Mouse (Mus musculus): ENCODE results near the gene Nrl. TPM values are rescaled to one million over a fixed set of nuclear protein-coding genes. Genes with fewer than 3 reads are reported as not detected.

Gene Nrl
- not detected in 2 replicates for polyA plus RNA-seq (2015; fragmentation: Nextera tagmentation; extraction: Ambion mirVana)

DNA sequence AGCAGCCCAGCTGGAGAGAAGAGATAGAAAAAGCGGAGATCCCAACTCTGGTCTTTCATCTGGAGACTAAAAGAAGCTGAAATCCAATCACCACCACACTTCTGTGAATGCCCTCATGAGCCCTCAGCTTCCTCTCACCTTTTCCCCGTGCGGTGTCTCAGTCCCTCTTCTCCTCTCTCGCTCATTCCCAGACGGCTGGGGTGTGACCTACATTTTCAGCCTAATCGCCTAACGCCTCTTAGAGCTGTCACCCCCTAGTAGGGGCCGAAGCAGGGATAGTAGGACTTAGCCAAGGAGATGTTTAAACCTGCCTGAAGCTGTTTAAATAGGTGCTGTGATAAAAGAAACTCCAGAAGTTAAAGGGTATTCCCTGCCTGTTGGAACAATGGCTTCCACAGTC is at the start of gene Nrl:
Nrl (minus strand) TSS at position 197 of the 400 bp plus-strand sequence.
- H3K27me3 ChIP-seq, result peaks cover 42% of the 10 kb centered on the region
- no peak within 1 kb of the TSS for H3K27ac ChIP-seq (replicated peaks)
- H3K4me2 ChIP-seq (replicated peaks), result no peak within 1 kb of the TSS
- H3K9me3 ChIP-seq (replicated peaks), result no peaks in the 10 kb centered on the region
- H3K9ac ChIP-seq, result no peak within 1 kb of the TSS
- no peak within 1 kb of the TSS for H3K4me3 ChIP-seq (replicated peaks)
- ATAC-seq (ENCODE audit: insufficient number of reproducible peaks, low FRiP score, low TSS enrichment, low read depth), result no peak
- H3K4me1 ChIP-seq, result peaks cover 10% of the 10 kb centered on the region
- 31% methylated on average over 8 of the region's 8 CpGs for WGBS
- H3K36me3 ChIP-seq, result no peaks in the 10 kb centered on the region

GRCm38 (mm10) chr14:55571760-55572159 is 47.0 kb upstream of the Nrl start:
- Histone ChIP-seq H3K36me3 (peaks cover 33% of the 10 kb centered on the region), H3K27ac (replicated peaks) (no peak overlapping the region), H3K9ac (no peak overlapping the region), H3K4me2 (replicated peaks) (no peak overlapping the region), H3K27me3 (no peaks in the 10 kb centered on the region), H3K4me3 (replicated peaks) (no peak overlapping the region), H3K9me3 (replicated peaks) (no peaks in the 10 kb centered on the region), H3K4me1 (0 out of 2 replicates have a peak, but pooled peaks cover 7% of the 10 kb centered on the region)
- ATAC-seq (ENCODE audit: insufficient number of reproducible peaks, low FRiP score, low TSS enrichment, low read depth), result no peak

DNA sequence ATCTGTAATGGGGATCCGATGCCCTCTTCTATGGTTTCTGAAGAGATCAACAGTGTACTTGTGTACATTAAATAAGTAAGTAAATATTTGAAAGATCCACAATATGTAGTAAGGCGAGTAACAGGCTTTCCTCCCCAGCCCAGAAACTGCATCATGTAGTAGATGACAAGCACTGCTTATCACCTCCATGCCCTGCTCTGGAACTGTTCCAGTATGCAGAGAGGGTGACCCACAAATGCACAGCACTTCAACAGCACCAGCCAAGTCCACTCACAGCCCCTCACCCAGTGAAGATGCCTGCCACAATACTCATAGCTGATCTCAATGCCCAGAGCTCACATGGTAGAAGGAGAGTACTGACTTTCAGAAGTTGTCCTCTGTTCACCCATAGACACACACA is 45.8 kb upstream of the Nrl start:
- peaks cover 45% of the 10 kb centered on the region for H3K36me3 ChIP-seq

DNA sequence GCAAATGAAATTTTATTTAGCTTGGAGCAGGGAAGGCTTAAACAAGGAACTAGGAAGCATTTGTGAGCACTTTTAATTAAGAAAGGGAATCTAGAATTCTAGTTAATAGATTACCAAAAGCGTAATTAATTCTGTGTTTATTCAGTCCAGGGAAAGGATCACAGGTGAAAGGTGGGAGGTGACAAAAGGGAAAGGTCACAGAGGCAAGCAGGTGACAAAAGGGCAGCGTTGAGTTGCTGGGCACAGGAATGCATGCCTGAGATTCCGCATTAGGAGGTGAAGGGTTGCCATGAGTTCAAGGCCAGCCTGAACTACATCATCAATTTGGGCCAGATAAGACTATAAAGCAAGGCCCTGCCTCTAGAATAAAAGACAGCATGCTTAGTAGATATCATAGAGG is 42.7 kb upstream of the Nrl start:
- Histone ChIP-seq H3K4me1 (no peaks in the 10 kb centered on the region), H3K27ac (replicated peaks) (no peak overlapping the region), H3K9me3 (replicated peaks) (no peaks in the 10 kb centered on the region), H3K4me2 (replicated peaks) (no peak overlapping the region), H3K4me3 (replicated peaks) (no peak overlapping the region), H3K27me3 (no peaks in the 10 kb centered on the region), H3K36me3 (peaks cover 73% of the 10 kb centered on the region), H3K9ac (no peak overlapping the region)
- no peak for ATAC-seq (ENCODE audit: insufficient number of reproducible peaks, low FRiP score, low TSS enrichment, low read depth)
- 83% methylated on average over 3 of the region's 3 CpGs for WGBS

More for the DNA sequence above, 45.8 kb upstream of the Nrl start:
- Histone ChIP-seq H3K27ac (replicated peaks) (no peak overlapping the region), H3K9ac (no peak overlapping the region), H3K4me3 (replicated peaks) (no peak overlapping the region), H3K4me1 (0 out of 2 replicates have a peak, but pooled peaks cover 3% of the 10 kb centered on the region), H3K4me2 (replicated peaks) (no peak overlapping the region), H3K9me3 (replicated peaks) (no peaks in the 10 kb centered on the region), H3K27me3 (no peaks in the 10 kb centered on the region)
- WGBS, result 92% methylated on average over 2 of the region's 2 CpGs
- no peak for ATAC-seq (ENCODE audit: insufficient number of reproducible peaks, low FRiP score, low TSS enrichment, low read depth)

GRCm38 (mm10) chr14:55565748-55566147 is 41.0 kb upstream of the Nrl start:
- Histone ChIP-seq H3K4me3 (replicated peaks) (no peak overlapping the region), H3K9me3 (replicated peaks) (no peaks in the 10 kb centered on the region), H3K9ac (no peak overlapping the region), H3K27me3 (no peaks in the 10 kb centered on the region), H3K4me2 (replicated peaks) (no peak overlapping the region), H3K4me1 (peaks cover 14% of the 10 kb centered on the region), H3K27ac (replicated peaks) (no peak overlapping the region), H3K36me3 (peaks cover 73% of the 10 kb centered on the region)
- WGBS, result 84% methylated on average over 3 of the region's 3 CpGs
- ATAC-seq (ENCODE audit: insufficient number of reproducible peaks, low FRiP score, low TSS enrichment, low read depth), result no peak

- WGBS, result 82% methylated on average over 11 of the region's 11 CpGs
- H3K27me3 ChIP-seq, result no peaks in the 10 kb centered on the region
- H3K9ac ChIP-seq, result no peak overlapping the region
- H3K9me3 ChIP-seq (replicated peaks), result no peaks in the 10 kb centered on the region
- H3K4me3 ChIP-seq (replicated peaks), result no peak overlapping the region
- peaks cover 55% of the 10 kb centered on the region for H3K36me3 ChIP-seq
- peaks cover 14% of the 10 kb centered on the region for H3K4me1 ChIP-seq
- H3K27ac ChIP-seq (replicated peaks), result no peak overlapping the region
- ATAC-seq (ENCODE audit: insufficient number of reproducible peaks, low FRiP score, low TSS enrichment, low read depth), result no peak
- H3K4me2 ChIP-seq (replicated peaks), result no peak overlapping the region
These were observed 38.5 kb upstream of the Nrl start for GRCm38 (mm10) chr14:55563249-55563648.

- H3K9me3 ChIP-seq (replicated peaks), result no peaks in the 10 kb centered on the region
- H3K9ac ChIP-seq, result no peak overlapping the region
- H3K27ac ChIP-seq (replicated peaks), result no peak overlapping the region
- WGBS, result 68% methylated on average over 10 of the region's 10 CpGs
- no peaks in the 10 kb centered on the region for H3K27me3 ChIP-seq
- ATAC-seq (ENCODE audit: insufficient number of reproducible peaks, low FRiP score, low TSS enrichment, low read depth), result no peak
- H3K4me3 ChIP-seq (replicated peaks), result no peak overlapping the region
- H3K36me3 ChIP-seq, result peaks cover 41% of the 10 kb centered on the region
- peaks cover 14% of the 10 kb centered on the region for H3K4me1 ChIP-seq
- peak overlapping the region; percentile 83; the same call in 1 of the 2 replicates for H3K4me2 ChIP-seq (replicated peaks)
These were observed 37.1 kb upstream of the Nrl start for GRCm38 (mm10) chr14:55561860-55562259.

DNA sequence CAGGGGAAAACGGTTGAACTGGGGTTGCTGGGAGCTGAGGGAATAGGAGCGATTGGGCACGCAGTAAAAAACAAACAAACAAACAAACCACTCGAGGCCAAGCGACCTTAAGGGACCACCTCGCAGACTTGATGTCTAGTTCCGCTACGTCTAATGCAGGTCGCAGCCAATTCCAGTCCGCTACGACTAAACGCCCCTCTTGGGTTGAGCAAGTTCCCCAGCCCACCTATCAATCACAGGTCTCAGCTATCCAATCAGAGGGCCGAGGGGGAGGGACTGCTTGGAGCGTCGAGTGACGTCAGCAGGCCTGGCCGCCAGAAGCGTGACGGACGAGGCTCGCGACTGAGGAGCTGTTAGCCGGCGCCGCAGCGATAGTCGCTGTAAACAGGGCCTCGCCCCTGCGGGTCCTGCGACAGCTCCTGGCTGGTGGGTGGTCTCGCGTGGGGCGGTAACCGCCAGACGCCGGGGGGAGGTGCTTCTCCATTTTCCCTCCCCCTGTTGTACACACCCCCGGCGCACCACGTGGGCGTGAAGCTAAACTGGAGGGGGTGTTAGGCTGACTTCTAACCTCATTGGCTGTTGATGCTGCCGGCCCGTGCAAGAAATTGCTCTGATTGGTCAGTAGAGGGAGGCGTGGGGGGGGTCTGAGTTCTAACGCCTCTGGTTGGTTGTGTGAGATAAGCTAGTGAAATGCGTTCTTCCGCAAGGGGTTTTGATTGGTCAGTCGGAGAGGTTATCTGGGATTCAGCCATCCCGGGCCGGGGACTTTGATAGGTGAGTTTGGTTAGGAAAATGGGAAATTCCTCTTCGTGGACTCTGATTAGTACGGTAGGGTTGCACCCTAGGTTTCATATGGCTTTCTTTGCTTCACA is 35.7 kb upstream of the Nrl start, which contains the start of gene A730061H03Rik:
A730061H03Rik (minus strand) TSS at position 205 of the 872 bp plus-strand sequence.
- peaks cover 14% of the 10 kb centered on the region for H3K4me1 ChIP-seq
- H3K9ac ChIP-seq, result peak within 1 kb of the TSS; percentile 86
- no peaks in the 10 kb centered on the region for H3K9me3 ChIP-seq (replicated peaks)
- H3K27ac ChIP-seq (replicated peaks), result peak within 1 kb of the TSS; percentile 98
- H3K4me3 ChIP-seq (replicated peaks), result peak within 1 kb of the TSS; percentile 71
- ATAC-seq (ENCODE audit: insufficient number of reproducible peaks, low FRiP score, low TSS enrichment, low read depth), result peak; percentile 96
- under 1% methylated on average over 51 of the region's 51 CpGs for WGBS
- H3K27me3 ChIP-seq, result no peaks in the 10 kb centered on the region
- peaks cover 27% of the 10 kb centered on the region for H3K36me3 ChIP-seq
- peak within 1 kb of the TSS; percentile 83 for H3K4me2 ChIP-seq (replicated peaks)

DNA sequence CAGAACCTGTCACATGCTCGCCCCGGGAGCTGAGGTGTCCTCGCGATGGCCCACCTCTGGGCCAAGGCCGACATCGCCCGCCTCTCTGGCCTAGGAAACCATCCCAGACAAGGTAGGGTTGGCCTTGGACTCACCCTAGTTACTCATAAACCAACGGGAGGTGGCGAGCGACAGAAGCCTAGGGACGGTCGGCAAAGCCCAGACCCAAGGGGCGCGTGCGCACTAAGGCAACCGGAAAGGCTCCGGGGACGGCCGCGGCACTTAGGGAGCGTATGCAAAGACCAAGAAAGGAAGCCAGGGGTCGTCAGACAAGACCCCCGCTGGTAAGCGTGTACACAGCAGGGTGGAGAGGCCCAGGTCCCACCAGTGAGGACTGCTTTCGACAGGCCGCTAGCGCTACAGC is 35.0 kb upstream of the Nrl start, which contains the start of gene Dcaf11:
Dcaf11 (plus strand) TSS at position 208 of the 403 bp plus-strand sequence.
- H3K4me2 ChIP-seq (replicated peaks), result peak within 1 kb of the TSS; percentile 83
- peak within 1 kb of the TSS; percentile 71 for H3K4me3 ChIP-seq (replicated peaks)
- peaks cover 14% of the 10 kb centered on the region for H3K4me1 ChIP-seq
- under 1% methylated on average over 27 of the region's 27 CpGs for WGBS
- ATAC-seq (ENCODE audit: insufficient number of reproducible peaks, low FRiP score, low TSS enrichment, low read depth), result peak; percentile 79
- peaks cover 21% of the 10 kb centered on the region for H3K36me3 ChIP-seq
- peak within 1 kb of the TSS; percentile 86 for H3K9ac ChIP-seq
- H3K27ac ChIP-seq (replicated peaks), result peak within 1 kb of the TSS; percentile 98
- H3K9me3 ChIP-seq (replicated peaks), result no peaks in the 10 kb centered on the region
- H3K27me3 ChIP-seq, result no peaks in the 10 kb centered on the region

- H3K9ac ChIP-seq, result no peak overlapping the region
- H3K27me3 ChIP-seq, result no peaks in the 10 kb centered on the region
- WGBS, result 52% methylated on average over 6 of the region's 6 CpGs
- peak overlapping the region; percentile 71 for H3K4me3 ChIP-seq (replicated peaks)
- ATAC-seq (ENCODE audit: insufficient number of reproducible peaks, low FRiP score, low TSS enrichment, low read depth), result no peak
- H3K27ac ChIP-seq (replicated peaks), result no peak overlapping the region
- H3K4me2 ChIP-seq (replicated peaks), result peak overlapping the region; percentile 83
- peaks cover 11% of the 10 kb centered on the region for H3K36me3 ChIP-seq
- no peaks in the 10 kb centered on the region for H3K9me3 ChIP-seq (replicated peaks)
- peaks cover 14% of the 10 kb centered on the region for H3K4me1 ChIP-seq
These were observed 34.1 kb upstream of the Nrl start for GRCm38 (mm10) chr14:55558740-55559448.

DNA sequence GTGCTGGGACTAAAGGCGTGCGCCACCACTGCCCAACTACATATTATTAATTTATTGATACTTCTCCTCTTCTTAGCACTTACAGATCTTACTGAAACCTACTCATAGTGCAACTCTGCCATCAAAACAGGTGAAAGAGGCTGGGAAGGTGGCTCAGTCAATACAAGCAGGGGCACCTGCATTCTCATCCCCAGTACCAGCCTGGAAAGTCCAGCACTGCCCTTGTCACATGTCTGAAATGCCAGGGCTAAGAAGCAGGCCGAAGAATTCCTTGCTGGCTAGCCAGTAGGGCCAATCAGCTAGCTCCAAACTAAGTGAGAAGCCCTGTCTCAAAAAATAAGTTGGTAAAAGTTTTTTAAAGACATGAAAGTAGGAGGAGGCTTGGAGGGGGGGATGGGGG is 32.8 kb upstream of the Nrl start:
- 94% methylated on average over 3 of the region's 3 CpGs for WGBS
- no peaks in the 10 kb centered on the region for H3K36me3 ChIP-seq
- H3K9me3 ChIP-seq (replicated peaks), result no peaks in the 10 kb centered on the region
- no peak overlapping the region for H3K27ac ChIP-seq (replicated peaks)
- peaks cover 14% of the 10 kb centered on the region for H3K4me1 ChIP-seq
- H3K9ac ChIP-seq, result no peak overlapping the region
- H3K27me3 ChIP-seq, result no peaks in the 10 kb centered on the region
- ATAC-seq (ENCODE audit: insufficient number of reproducible peaks, low FRiP score, low TSS enrichment, low read depth), result no peak
- no peak overlapping the region for H3K4me3 ChIP-seq (replicated peaks)
- no peak overlapping the region for H3K4me2 ChIP-seq (replicated peaks)

Data from embryonic facial prominence, embryonic 15.5 days (tissue).